Mouse (Mus musculus): ENCODE measurements at regions not wholly inside any gene's neighbourhood (a gene's known extent, or its start where the extent isn't known, plus 50 kb on each side); places are given as distances from the start of the nearest gene placed in this dataset.
A peak's percentile ranks its signal among the peaks of the same experiment; 100 is the strongest.

GRCm38 (mm10) chr3:38397615-38397956, 87.1 kb downstream of the Ankrd50 start:
- peaks cover 4% of the 10 kb centered on the region; the same call in 1 of the 2 replicates for H3K4me1 ChIP-seq (ENCODE audit: control insufficient read depth, insufficient read depth, low read length)
- WGBS, result 79% methylated on average over 13 of the region's 13 CpGs
- TF ChIP-seq POLR2A (IDR thresholded peaks at IDR 0.05; ENCODE audit: insufficient read depth, low read depth, low read length) (no peak), CTCF (IDR thresholded peaks at IDR 0.05; ENCODE audit: insufficient read depth, low read depth, low read length) (no peak)
- H3K4me3 ChIP-seq (ENCODE audit: insufficient read depth, low read depth, low read length), result no peak overlapping the region
- H3K27ac ChIP-seq (ENCODE audit: insufficient read depth, low read depth, low read length), result no peak overlapping the region

- WGBS, result 17% methylated on average over 20 of the region's 20 CpGs
- Histone ChIP-seq H3K27ac (ENCODE audit: insufficient read depth, low read depth, low read length) (no peak overlapping the region), H3K4me1 (ENCODE audit: control insufficient read depth, insufficient read depth, low read length) (peaks cover 4% of the 10 kb centered on the region; the same call in 1 of the 2 replicates), H3K4me3 (ENCODE audit: insufficient read depth, low read depth, low read length) (peak overlapping the region; percentile 7; the same call in 1 of the 2 replicates)
- TF ChIP-seq CTCF (IDR thresholded peaks at IDR 0.05; ENCODE audit: insufficient read depth, low read depth, low read length) (no peak), POLR2A (IDR thresholded peaks at IDR 0.05; ENCODE audit: insufficient read depth, low read depth, low read length) (no peak)
Measured at GRCm38 (mm10) chr3:38396760-38397614, 87.7 kb downstream of the Ankrd50 start.

DNA sequence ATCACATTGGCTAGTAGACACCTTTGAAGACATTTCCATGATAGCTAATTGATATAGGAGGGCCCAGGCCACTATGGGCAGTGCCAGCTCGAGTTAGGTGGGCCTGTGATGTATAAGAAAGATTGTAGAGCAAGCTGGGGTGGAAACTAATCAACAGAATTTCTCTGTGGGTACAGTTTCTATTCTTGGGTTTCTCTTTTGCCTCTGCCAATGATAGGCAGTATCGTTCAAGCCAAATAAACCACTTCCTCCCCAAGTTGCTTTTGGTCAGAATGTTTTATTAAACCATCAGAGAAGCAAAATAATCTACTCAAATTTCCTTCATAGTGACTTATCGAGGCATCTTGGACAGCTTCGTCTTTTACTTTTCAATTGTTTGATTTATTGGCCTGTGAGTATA, 90.3 kb downstream of the Ankrd50 start:
- peaks cover 4% of the 10 kb centered on the region; the same call in 1 of the 2 replicates for H3K4me1 ChIP-seq (ENCODE audit: control insufficient read depth, insufficient read depth, low read length)
- no peak for TF ChIP-seq CTCF (IDR thresholded peaks at IDR 0.05; ENCODE audit: insufficient read depth, low read depth, low read length)
- no peak for TF ChIP-seq POLR2A (IDR thresholded peaks at IDR 0.05; ENCODE audit: insufficient read depth, low read depth, low read length)
- H3K27ac ChIP-seq (ENCODE audit: insufficient read depth, low read depth, low read length), result no peak overlapping the region
- WGBS, result 82% methylated on average over 4 of the region's 4 CpGs
- no peak overlapping the region for H3K4me3 ChIP-seq (ENCODE audit: insufficient read depth, low read depth, low read length)

GRCm38 (mm10) chr3:38389647-38390046, 95.0 kb downstream of the Ankrd50 start:
- TF ChIP-seq CTCF (IDR thresholded peaks at IDR 0.05; ENCODE audit: insufficient read depth, low read depth, low read length), result no peak
- TF ChIP-seq POLR2A (IDR thresholded peaks at IDR 0.05; ENCODE audit: insufficient read depth, low read depth, low read length), result no peak
- no peak overlapping the region for H3K4me3 ChIP-seq (ENCODE audit: insufficient read depth, low read depth, low read length)
- H3K4me1 ChIP-seq (ENCODE audit: control insufficient read depth, insufficient read depth, low read length), result no peaks in the 10 kb centered on the region
- H3K27ac ChIP-seq (ENCODE audit: insufficient read depth, low read depth, low read length), result no peak overlapping the region
- 77% methylated on average over 2 of the region's 2 CpGs for WGBS

GRCm38 (mm10) chr3:38388961-38389360, 95.7 kb downstream of the Ankrd50 start:
- WGBS, result 31% methylated on average over 3 of the region's 3 CpGs
- TF ChIP-seq POLR2A (IDR thresholded peaks at IDR 0.05; ENCODE audit: insufficient read depth, low read depth, low read length) (no peak), CTCF (IDR thresholded peaks at IDR 0.05; ENCODE audit: insufficient read depth, low read depth, low read length) (no peak)
- Histone ChIP-seq H3K27ac (ENCODE audit: insufficient read depth, low read depth, low read length) (no peak overlapping the region), H3K4me3 (ENCODE audit: insufficient read depth, low read depth, low read length) (no peak overlapping the region), H3K4me1 (ENCODE audit: control insufficient read depth, insufficient read depth, low read length) (no peaks in the 10 kb centered on the region)

DNA sequence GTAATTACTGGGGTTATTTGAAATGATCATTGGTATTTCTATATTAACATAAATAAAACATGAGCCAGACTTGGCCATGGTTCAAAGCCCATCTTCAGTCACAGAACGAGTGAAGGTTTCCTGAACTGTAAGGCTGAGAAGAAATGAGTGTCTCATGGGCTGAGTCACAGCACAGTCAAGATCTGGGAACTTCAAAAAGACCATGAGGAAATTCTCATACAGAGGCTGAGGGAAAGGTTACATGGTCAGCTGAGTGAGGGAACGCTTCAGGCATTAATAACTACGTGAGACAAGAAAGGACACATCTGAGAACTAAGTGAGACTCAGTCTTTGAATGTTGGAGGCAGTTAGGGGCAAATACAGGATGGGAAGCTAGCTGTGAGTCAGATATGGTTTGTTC, 101.9 kb downstream of the Ankrd50 start:
- Histone ChIP-seq H3K27ac (ENCODE audit: insufficient read depth, low read depth, low read length) (no peak overlapping the region), H3K4me1 (ENCODE audit: control insufficient read depth, insufficient read depth, low read length) (no peaks in the 10 kb centered on the region), H3K4me3 (ENCODE audit: insufficient read depth, low read depth, low read length) (no peak overlapping the region)
- WGBS, result 66% methylated on average over 3 of the region's 3 CpGs
- TF ChIP-seq CTCF (IDR thresholded peaks at IDR 0.05; ENCODE audit: insufficient read depth, low read depth, low read length) (no peak), POLR2A (IDR thresholded peaks at IDR 0.05; ENCODE audit: insufficient read depth, low read depth, low read length) (no peak)

GRCm38 (mm10) chr3:38381623-38382022, 103.0 kb downstream of the Ankrd50 start:
- no peak overlapping the region for H3K27ac ChIP-seq (ENCODE audit: insufficient read depth, low read depth, low read length)
- no peaks in the 10 kb centered on the region for H3K4me1 ChIP-seq (ENCODE audit: control insufficient read depth, insufficient read depth, low read length)
- no peak for TF ChIP-seq POLR2A (IDR thresholded peaks at IDR 0.05; ENCODE audit: insufficient read depth, low read depth, low read length)
- no peak for TF ChIP-seq CTCF (IDR thresholded peaks at IDR 0.05; ENCODE audit: insufficient read depth, low read depth, low read length)
- 62% methylated on average over 5 of the region's 5 CpGs for WGBS
- no peak overlapping the region for H3K4me3 ChIP-seq (ENCODE audit: insufficient read depth, low read depth, low read length)

DNA sequence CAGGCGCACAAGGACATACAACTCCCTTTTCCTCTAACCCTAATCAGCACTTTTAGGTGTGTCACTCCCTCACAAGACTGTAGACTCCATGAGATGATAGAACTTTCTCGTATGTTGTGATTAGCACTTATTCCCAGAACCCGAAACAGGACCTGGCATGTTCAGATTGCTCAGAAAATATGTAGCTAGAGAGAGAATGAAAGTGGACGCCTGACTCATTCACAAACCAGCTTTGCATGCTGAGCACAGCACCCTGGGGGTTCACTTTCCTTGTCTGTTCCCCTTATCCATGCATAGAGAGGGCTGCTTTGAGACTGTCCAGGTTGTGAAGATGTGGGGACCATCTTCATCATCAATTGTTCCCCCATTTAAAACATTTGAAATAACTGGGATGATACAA, 111.0 kb downstream of the Ankrd50 start:
- WGBS, result 82% methylated on average over 4 of the region's 4 CpGs
- no peak overlapping the region for H3K4me3 ChIP-seq (ENCODE audit: insufficient read depth, low read depth, low read length)
- TF ChIP-seq CTCF (IDR thresholded peaks at IDR 0.05; ENCODE audit: insufficient read depth, low read depth, low read length) (no peak), POLR2A (IDR thresholded peaks at IDR 0.05; ENCODE audit: insufficient read depth, low read depth, low read length) (no peak)

DNA sequence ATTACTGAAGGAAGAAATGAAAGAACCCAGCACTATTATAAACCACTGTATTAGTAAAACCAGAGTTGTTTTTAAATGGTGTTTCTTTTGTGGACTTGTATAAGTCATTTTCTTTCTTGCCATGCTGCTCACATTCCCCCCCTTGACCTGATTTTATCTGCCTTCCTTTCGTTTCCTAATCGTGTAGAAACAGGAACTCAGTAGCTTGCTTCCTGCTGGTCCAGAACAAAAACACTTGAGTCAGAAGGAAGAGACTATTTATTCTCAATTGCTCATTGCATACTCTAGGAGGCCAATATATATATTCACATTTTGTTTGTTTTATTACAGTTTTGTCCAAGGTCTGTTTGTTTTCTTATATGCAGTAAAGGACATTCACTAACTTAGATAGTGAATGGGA, 112.9 kb downstream of the Ankrd50 start:
- no peaks in the 10 kb centered on the region for H3K4me1 ChIP-seq (ENCODE audit: control insufficient read depth, insufficient read depth, low read length)
- H3K27ac ChIP-seq (ENCODE audit: insufficient read depth, low read depth, low read length), result no peak overlapping the region
- 36% methylated on average over 2 of the region's 2 CpGs for WGBS
- no peak for TF ChIP-seq CTCF (IDR thresholded peaks at IDR 0.05; ENCODE audit: insufficient read depth, low read depth, low read length)
- TF ChIP-seq POLR2A (IDR thresholded peaks at IDR 0.05; ENCODE audit: insufficient read depth, low read depth, low read length), result no peak
- no peak overlapping the region for H3K4me3 ChIP-seq (ENCODE audit: insufficient read depth, low read depth, low read length)

More for the DNA sequence above, 111.0 kb downstream of the Ankrd50 start:
- no peak overlapping the region for H3K27ac ChIP-seq (ENCODE audit: insufficient read depth, low read depth, low read length)
- H3K4me1 ChIP-seq (ENCODE audit: control insufficient read depth, insufficient read depth, low read length), result no peaks in the 10 kb centered on the region
